Mouse (Mus musculus) kidney, adult 8-10 months (tissue): ENCODE measurements at regions not wholly inside any gene's neighbourhood (a gene's known extent, or its start where the extent isn't known, plus 50 kb on each side); places are given as distances from the start of the nearest gene placed in this dataset.
A peak's percentile ranks its signal among the peaks of the same experiment; 100 is the strongest.
"Not testable (repeated sequence)": the region's sequence is repeated elsewhere in the genome, so short reads cannot be mapped to it uniquely, and the experiment has no call there.

ENCODE experiments used
- DNase-seq, 2 experiments: peaks; one replicate each; pipeline ENCODE4 v3.0.0; 2022

DNA sequence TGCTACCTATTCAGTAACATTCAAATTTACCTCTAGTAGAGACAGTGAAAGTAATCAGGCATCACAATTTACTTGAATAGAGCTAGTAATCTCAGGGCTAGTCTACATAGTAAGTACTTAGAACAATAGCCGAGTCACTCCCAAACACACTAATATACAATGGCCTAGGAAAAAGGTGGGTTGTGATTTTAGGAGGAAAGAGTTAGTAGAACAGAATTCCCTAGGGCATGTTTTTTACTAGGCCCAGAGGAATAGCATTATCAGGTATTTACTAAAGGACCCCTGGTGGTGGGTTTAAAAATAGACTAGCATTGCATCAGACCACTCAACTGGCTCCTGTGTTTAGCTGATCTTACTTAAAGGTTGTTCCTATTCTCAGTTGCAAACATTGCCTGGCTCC is 535.8 kb downstream of the Mat2b start:
- not testable (repeated sequence) for DNase-seq

DNA sequence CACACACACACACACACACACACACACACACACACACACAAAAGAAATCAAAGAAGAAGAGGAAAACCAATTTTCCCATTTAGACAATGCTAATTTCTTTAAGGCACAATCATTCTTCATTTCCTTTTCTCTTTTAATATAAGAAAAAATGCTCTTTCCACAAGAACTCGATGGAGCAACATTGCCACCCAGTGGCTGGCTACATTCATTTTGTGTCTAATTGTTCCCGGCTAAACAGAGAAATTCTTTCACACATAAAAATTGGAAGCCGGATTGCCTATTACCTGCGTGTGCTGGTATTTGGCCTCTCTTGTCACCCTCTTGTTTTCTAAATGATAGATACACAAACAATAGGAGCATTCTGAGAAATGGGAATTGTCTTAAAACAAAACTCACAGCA is 545.7 kb downstream of the Mat2b start:
- peak in 1 of 2 experiments; percentile 41 for DNase-seq

DNA sequence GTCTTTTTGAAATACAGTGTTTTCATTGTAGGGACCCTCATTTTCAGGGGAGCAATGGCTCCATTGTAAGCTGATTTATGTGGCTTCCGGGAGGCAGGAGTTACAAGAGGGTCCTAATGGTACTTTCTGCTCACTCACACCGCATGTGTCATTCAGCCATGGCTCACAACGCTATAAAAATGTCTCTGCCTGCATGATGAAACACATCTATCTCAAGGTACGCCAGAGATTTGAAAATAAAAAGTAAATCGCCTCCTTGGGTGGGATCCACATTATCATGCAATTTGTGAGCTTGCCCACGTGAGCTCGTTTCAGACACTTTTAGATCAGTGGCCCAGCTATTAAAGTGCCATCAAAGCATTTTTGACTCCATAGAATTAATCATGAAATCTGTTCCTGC is 557.2 kb downstream of the Mat2b start:
- no peak for DNase-seq

- DNase-seq: no peak
Measured at GRCm38 (mm10) chr11:40102613-40103012, 592.4 kb downstream of the Mat2b start.

GRCm38 (mm10) chr11:40074317-40074716 is 620.7 kb downstream of the Mat2b start:
- no peak for DNase-seq

- no peak for DNase-seq
Measured at GRCm38 (mm10) chr11:40050503-40050902, 644.5 kb downstream of the Mat2b start.

- DNase-seq: no peak
Measured at GRCm38 (mm10) chr11:40027511-40027910, 667.5 kb downstream of the Mat2b start.

DNA sequence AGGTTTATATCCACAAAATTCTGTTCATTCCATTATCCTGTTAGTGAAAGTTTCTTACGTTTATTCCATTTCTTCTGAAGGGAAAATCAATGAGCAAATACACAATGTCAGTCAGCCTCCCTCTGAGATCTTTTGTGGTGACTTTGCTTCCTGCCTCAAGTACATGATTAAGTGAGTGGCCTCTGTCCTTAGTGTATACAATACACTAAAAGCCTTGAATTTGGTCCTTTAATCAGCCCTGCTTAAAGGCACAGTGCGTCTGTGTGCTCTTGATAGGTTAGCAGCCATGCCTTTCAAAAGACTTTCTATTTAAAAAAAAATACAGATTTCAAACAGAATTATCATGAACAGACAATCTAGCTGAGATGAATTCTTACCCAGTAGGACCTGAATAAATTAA is 695.5 kb downstream of the Mat2b start:
- DNase-seq: no peak

- DNase-seq: no peak
Measured at GRCm38 (mm10) chr11:39998612-39999011, 696.4 kb downstream of the Mat2b start.

- DNase-seq: no peak
Measured at GRCm38 (mm10) chr11:39972585-39972984, 722.4 kb downstream of the Mat2b start.

- no peak for DNase-seq
Measured at GRCm38 (mm10) chr11:39963705-39964104, 731.3 kb downstream of the Mat2b start.

DNA sequence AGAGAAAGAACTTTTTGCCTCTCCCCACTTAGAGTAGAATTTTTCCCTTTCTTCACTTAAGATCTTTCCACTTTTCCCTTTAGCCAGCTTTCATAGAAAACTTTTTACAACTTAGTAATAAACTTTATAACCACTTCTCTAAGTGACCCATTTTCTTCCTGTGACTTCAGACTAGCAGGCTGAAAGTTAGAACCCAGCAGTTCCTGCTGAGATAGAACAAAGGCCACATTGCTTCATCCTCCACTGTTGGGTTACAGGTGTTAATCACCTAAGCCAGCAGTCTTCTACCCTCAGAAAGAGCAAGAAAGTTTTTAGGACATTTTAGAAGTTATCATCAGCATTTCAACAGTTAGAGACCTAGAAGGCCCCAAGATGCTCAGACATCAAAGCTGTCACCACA is 740.6 kb downstream of the Mat2b start:
- DNase-seq: no peak

GRCm38 (mm10) chr11:39944196-39944595 is 750.8 kb downstream of the Mat2b start:
- DNase-seq: no peak

DNA sequence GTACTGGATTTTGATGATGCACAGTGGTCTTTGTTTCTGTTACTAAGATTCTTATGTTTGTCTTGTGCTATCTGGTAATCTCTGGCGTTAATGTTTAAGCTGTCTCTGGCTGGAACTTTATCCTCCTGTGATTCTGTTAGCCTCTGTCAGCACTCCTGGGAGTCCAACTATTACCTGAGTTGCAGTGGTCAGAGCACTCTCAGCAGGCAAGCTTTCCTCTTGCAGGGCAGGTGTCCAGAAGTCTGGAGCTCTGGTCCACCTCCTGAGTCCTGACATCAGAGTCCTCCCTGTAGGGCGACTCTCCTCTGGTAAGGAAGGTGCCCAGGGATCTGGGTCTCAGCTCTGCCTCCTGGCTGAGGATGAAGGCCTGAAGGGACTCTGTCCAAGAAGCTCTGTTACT is 760.8 kb downstream of the Mat2b start:
- DNase-seq: peak; percentile 19 to 53

GRCm38 (mm10) chr11:39923977-39924527 is 771.0 kb downstream of the Mat2b start:
- DNase-seq: no peak

DNA sequence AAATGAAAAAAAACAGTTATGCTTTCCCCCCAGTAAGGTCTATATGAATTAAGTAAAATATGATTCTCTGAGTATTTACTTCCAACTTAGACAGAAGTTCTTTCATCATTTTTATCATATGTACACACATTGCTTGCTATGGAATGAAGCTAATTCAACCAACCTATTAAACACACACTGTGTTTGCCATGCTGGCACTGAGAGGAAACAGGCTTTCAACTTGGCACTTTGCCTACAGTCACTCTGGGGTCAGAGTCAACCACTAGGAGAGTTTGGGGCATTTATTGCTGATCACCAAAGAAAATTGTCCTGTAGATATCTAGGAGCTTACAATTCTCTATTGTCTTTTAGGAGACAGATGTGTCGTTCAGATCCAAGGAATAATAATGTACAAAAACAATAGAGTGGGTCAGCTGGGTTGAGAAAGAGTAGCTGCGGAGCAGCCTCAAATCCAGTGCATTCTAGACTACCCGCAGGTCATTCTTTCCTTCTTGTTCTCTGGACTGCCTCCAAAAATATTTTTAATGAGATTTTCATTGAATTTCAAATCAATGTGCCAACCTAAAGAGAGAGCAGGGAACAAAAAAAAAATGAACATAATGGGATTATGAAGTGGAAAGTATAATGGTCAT is 777.2 kb downstream of the Mat2b start:
- DNase-seq: peak in 1 of 2 experiments; percentile 6

DNA sequence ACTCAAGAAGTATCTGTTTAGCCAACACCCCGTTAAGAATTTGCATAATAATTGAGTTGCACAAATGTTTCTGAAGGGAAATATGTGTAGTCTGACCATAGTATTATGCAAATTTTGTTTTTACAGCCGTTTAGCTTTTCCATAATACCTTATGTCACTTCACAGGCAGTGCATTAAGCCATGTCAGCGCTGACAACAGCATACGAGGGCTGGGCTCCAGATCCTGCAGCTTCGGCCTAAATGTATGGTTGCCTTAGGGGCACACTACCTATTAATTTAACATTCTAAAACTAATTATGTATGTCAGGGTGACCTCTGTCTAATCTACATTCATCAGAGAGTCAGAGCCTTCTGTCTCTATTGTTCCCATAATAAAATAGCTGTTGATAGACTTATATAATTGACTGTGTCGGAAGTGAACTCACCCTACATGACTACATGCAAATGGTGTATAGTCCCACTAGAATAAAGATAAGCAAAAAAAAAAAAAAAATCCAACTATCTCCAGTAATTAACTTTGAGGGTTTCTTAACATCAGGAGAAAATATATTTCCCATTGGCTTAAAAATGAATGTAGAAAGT is 795.3 kb downstream of the Mat2b start:
- no peak for DNase-seq

DNA sequence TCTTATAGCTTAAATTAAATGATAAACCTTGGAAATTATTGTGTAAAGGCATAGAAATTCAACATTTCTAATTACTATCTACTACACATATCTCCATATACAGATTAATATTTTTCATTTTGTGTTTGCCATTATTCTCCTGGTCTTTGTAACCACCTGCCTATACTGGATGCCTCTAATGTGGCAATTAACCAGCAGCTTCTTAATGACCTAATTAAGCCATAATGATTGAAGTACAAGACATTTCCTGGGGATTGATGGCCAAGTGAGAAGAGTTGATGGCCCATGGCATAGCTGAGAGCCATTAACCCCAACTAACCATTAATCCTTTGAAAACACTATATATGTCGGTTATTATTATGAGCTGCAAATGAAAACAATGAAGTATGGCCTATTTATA is 811.7 kb downstream of the Mat2b start:
- DNase-seq: no peak

DNA sequence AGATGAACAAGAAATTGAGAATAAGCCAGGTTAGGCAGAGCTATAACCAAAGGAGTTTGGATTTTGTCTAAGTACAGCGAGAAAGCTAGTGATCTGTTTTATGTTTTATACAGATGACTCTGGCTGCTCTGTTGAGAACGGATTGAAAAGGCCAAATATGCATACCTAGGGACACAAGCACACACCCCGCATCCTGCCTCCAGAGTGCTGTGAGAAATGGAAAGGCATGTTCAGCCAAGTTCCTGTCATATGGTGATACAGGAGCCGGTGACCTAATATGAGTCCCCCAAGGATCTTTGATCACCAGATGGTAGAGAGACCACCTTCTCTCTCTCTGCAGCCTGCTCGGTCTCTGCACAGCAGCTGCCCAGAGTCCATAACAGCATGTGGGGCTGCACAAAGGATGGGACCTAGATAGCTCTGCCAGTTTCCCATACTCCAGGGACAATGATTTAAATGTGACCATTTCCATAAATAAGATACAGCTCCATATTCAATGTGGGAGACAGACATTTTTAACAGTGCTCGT is 826.5 kb downstream of the Mat2b start:
- DNase-seq: no peak
